Mouse (Mus musculus): ENCODE data around the gene Olfr1219. TPM values are rescaled to one million over a fixed set of nuclear protein-coding genes. Genes with fewer than 3 reads are reported as not detected.

Olfr1219 gene
- total and polyA plus RNA-seq, 3 experiments, result not detected

DNA sequence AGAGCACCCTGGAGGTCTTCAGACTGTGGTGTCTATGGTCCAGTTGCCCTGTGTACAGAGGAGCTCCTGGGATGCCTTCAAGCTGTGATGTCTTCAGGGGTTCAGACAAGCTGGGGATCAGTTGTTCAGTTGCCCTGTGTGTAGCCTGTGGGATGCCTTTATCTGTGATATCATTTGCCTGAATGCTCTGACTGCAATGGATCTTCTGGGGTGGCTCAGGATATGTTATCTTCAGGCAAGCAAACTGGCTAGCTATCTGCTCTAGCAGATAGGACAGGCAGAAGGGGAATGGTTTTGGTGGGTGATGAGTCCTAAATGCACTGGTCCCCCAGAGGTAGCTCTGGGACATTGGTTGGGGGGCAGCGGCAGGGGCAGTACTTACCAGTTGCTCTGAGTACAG, 10.5 kb upstream of the Olfr1219 start:
- H3K36me3 ChIP-seq (ENCODE audit: control insufficient read depth in 1 of 2, insufficient read depth in 2 of 2, low read length in 2 of 2), result peaks cover 0 to 3% of the 10 kb centered on the region in 2 experiments; a peak in 2 of 4 replicates
- no peak overlapping the region for H3K4me3 ChIP-seq (ENCODE audit: control insufficient read depth in 1 of 2, insufficient read depth in 1 of 2, low read depth in 2 of 2, low read length in 2 of 2)
- peak; percentile 34 for DNase-seq (ENCODE audit: low read depth, low spot score)
- peaks cover 0 to 5% of the 10 kb centered on the region in 2 experiments; a peak in 1 of 4 replicates for H3K4me1 ChIP-seq (ENCODE audit: control insufficient read depth in 1 of 2, insufficient read depth in 2 of 2, low read length in 2 of 2)
- H3K27me3 ChIP-seq (ENCODE audit: control insufficient read depth in 1 of 2, insufficient read depth in 2 of 2, low read length in 2 of 2), result no peaks in the 10 kb centered on the region
- no peaks in the 10 kb centered on the region for H3K79me2 ChIP-seq (ENCODE audit: control insufficient read depth, insufficient read depth, low read length, poor library complexity)
- peak; percentile 53; the same call in 1 of the 2 replicates for TF ChIP-seq MYB (IDR thresholded peaks at IDR 0.05; ENCODE audit: low read depth, low read length)
- TF ChIP-seq RCOR1 (IDR thresholded peaks at IDR 0.05; ENCODE audit: low read depth, low read length), result no peak
- peak; percentile 92 for TF ChIP-seq TCF12 (IDR thresholded peaks at IDR 0.05; ENCODE audit: low read depth, low read length)
- 0 out of 2 replicates have a peak, but pooled peaks have one; percentile 50 for TF ChIP-seq ETS1 (IDR thresholded peaks at IDR 0.05; ENCODE audit: low read depth, low read length)
- TF ChIP-seq GATA1 (IDR thresholded peaks at IDR 0.05; ENCODE audit: low read depth, low read length), result peak; percentile 73
- no peak for TF ChIP-seq ZKSCAN1 (IDR thresholded peaks at IDR 0.05; ENCODE audit: low read depth, low read length)
- TF ChIP-seq EP300 (IDR thresholded peaks at IDR 0.05; ENCODE audit: low read depth in 1 of 2, low read length in 2 of 2), result peak; percentile 69 to 89
- H3K9ac ChIP-seq (ENCODE audit: control insufficient read depth, low read depth, low read length, poor library complexity, severe bottlenecking), result no peak overlapping the region
- H3K9me3 ChIP-seq (replicated peaks; ENCODE audit: insufficient read depth, low read length), result no peaks in the 10 kb centered on the region
- H3K27ac ChIP-seq (ENCODE audit: control insufficient read depth, low read depth, low read length), result no peak overlapping the region

DNA sequence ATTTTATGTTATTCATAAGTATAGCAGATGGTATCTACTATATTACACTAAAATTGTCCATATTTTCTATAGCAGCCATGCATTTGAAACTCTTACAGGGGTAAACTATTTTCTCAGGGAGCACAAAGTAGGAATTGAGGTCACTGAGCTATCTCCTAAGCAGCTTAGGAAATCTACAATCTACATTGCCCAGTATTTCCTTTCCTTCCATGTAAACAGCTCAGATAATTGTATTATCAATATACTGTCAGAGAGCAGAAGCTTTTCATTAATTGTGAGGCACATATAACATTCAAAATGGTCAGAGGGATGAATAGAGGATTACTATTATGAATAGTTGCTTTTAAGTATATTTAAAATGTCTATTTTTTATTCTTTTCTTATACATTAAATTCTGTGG, 1.8 kb downstream of the Olfr1219 start:
- no peaks in the 10 kb centered on the region for H3K79me2 ChIP-seq (ENCODE audit: control insufficient read depth, insufficient read depth, low read length, poor library complexity)
- H3K4me3 ChIP-seq (ENCODE audit: control insufficient read depth in 1 of 2, insufficient read depth in 1 of 2, low read depth in 2 of 2, low read length in 2 of 2), result no peak overlapping the region
- no peaks in the 10 kb centered on the region for H3K27me3 ChIP-seq (ENCODE audit: control insufficient read depth in 1 of 2, insufficient read depth in 2 of 2, low read length in 2 of 2)
- H3K27ac ChIP-seq (ENCODE audit: control insufficient read depth, low read depth, low read length), result no peak overlapping the region
- no peak for TF ChIP-seq ETS1 (IDR thresholded peaks at IDR 0.05; ENCODE audit: low read depth, low read length)
- TF ChIP-seq GATA1 (IDR thresholded peaks at IDR 0.05; ENCODE audit: low read depth, low read length), result peak; percentile 20; the same call in 1 of the 2 replicates
- peak; percentile 54 to 73; a peak in 2 of 4 replicates for TF ChIP-seq EP300 (IDR thresholded peaks at IDR 0.05; ENCODE audit: low read depth in 1 of 2, low read length in 2 of 2)
- TF ChIP-seq BHLHE40 (IDR thresholded peaks at IDR 0.05; ENCODE audit: borderline replicate concordance, low read depth, low read length), result no peak
- peak; percentile 73; the same call in 1 of the 2 replicates for TF ChIP-seq TCF12 (IDR thresholded peaks at IDR 0.05; ENCODE audit: low read depth, low read length)
- TF ChIP-seq MAZ (IDR thresholded peaks at IDR 0.05; ENCODE audit: low read depth, low read length), result no peak
- no peak for TF ChIP-seq POLR2AphosphoS2 (IDR thresholded peaks at IDR 0.05; ENCODE audit: low read length)
- no peak for TF ChIP-seq ELF1 (IDR thresholded peaks at IDR 0.05; ENCODE audit: low read depth, low read length)
- TF ChIP-seq JUND (IDR thresholded peaks at IDR 0.05; ENCODE audit: low read depth, low read length), result no peak
- no peak for TF ChIP-seq MYC (IDR thresholded peaks at IDR 0.05; ENCODE audit: low read depth, low read length)
- no peaks in the 10 kb centered on the region; a peak in 1 of 4 replicates for H3K36me3 ChIP-seq (ENCODE audit: control insufficient read depth in 1 of 2, insufficient read depth in 2 of 2, low read length in 2 of 2)
- H3K4me1 ChIP-seq (ENCODE audit: control insufficient read depth in 1 of 2, insufficient read depth in 2 of 2, low read length in 2 of 2), result no peaks in the 10 kb centered on the region; a peak in 1 of 4 replicates
- H3K9me3 ChIP-seq (replicated peaks; ENCODE audit: insufficient read depth, low read length), result no peaks in the 10 kb centered on the region
- H3K9ac ChIP-seq (ENCODE audit: control insufficient read depth, low read depth, low read length, poor library complexity, severe bottlenecking), result no peak overlapping the region
- no peak for DNase-seq (ENCODE audit: low read depth, low spot score)

DNA sequence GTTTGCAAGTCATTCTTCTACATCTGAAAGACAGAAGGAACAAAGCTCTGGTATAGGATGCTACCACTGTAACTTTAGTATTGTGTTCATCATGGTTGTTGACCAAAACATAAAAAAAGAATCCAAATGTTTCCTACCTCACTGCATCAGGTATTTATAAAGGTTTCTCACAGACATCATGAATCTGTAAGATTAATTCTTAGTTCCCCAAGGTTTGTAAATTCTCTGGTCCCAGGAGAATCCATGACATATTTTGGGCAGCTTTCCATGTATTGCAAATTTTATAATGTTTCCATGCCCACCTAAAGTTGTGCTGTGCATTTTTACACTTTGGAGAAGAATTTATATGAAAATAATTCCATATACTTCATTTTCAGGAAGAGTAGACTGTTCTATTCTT, 22.2 kb downstream of the Olfr1219 start, which contains the start of gene Olfr1218:
Olfr1218 (minus strand) TSS at position 101 of the 400 bp plus-strand sequence.
- H3K4me1 ChIP-seq (ENCODE audit: control insufficient read depth in 1 of 2, insufficient read depth in 2 of 2, low read length in 2 of 2), result no peaks in the 10 kb centered on the region
- TF ChIP-seq NRF1 (IDR thresholded peaks at IDR 0.05; ENCODE audit: insufficient read depth, low read depth, low read length, poor library complexity, severe bottlenecking) (no peak), BHLHE40 (IDR thresholded peaks at IDR 0.05; ENCODE audit: borderline replicate concordance, low read depth, low read length) (no peak), MXI1 (IDR thresholded peaks at IDR 0.05; ENCODE audit: low read depth, low read length) (no peak), MAFK (IDR thresholded peaks at IDR 0.05; ENCODE audit: borderline replicate concordance, low read depth, low read length) (no peak), UBTF (IDR thresholded peaks at IDR 0.05; ENCODE audit: borderline replicate concordance, insufficient read depth, low read depth, low read length) (no peak), MYC (IDR thresholded peaks at IDR 0.05; ENCODE audit: low read depth, low read length) (no peak), RAD21 (IDR thresholded peaks at IDR 0.05; ENCODE audit: low read depth, low read length) (no peak), TAL1 (IDR thresholded peaks at IDR 0.05; ENCODE audit: low read length) (no peak), MAZ (IDR thresholded peaks at IDR 0.05; ENCODE audit: low read depth, low read length) (no peak), HCFC1 (IDR thresholded peaks at IDR 0.05; ENCODE audit: low read depth, low read length) (no peak), POLR2AphosphoS5 (IDR thresholded peaks at IDR 0.05; ENCODE audit: borderline replicate concordance, low read depth, low read length) (no peak), CHD2 (IDR thresholded peaks at IDR 0.05; ENCODE audit: low read length) (no peak), MEF2A (IDR thresholded peaks at IDR 0.05; ENCODE audit: extremely low read depth, insufficient replicate concordance, low read depth, low read length, poor library complexity, severe bottlenecking) (no peak), ZNF384 (IDR thresholded peaks at IDR 0.05; ENCODE audit: low read depth, low read length) (no peak), ZKSCAN1 (IDR thresholded peaks at IDR 0.05; ENCODE audit: low read depth, low read length) (no peak)

More for the DNA sequence above, 22.2 kb downstream of the Olfr1219 start, which contains the start of gene Olfr1218:
- no peak for DNase-seq (ENCODE audit: low read depth, low spot score)
- no peaks in the 10 kb centered on the region for H3K36me3 ChIP-seq (ENCODE audit: control insufficient read depth in 1 of 2, insufficient read depth in 2 of 2, low read length in 2 of 2)
- H3K27ac ChIP-seq (ENCODE audit: control insufficient read depth, low read depth, low read length), result no peak within 1 kb of the TSS
- H3K4me3 ChIP-seq (ENCODE audit: control insufficient read depth in 1 of 2, insufficient read depth in 1 of 2, low read depth in 2 of 2, low read length in 2 of 2), result no peak within 1 kb of the TSS
- H3K79me2 ChIP-seq (ENCODE audit: control insufficient read depth, insufficient read depth, low read length, poor library complexity), result no peaks in the 10 kb centered on the region
- no peak within 1 kb of the TSS for H3K9ac ChIP-seq (ENCODE audit: control insufficient read depth, low read depth, low read length, poor library complexity, severe bottlenecking)
- H3K27me3 ChIP-seq (ENCODE audit: control insufficient read depth in 1 of 2, insufficient read depth in 2 of 2, low read length in 2 of 2), result no peaks in the 10 kb centered on the region
- H3K9me3 ChIP-seq (replicated peaks; ENCODE audit: insufficient read depth, low read length), result no peaks in the 10 kb centered on the region

Data from MEL (cell line).